Mouse (Mus musculus) forebrain, embryonic 11.5 days (tissue): ENCODE measurements around the gene Atp6v1e2. TPM values are rescaled to one million over a fixed set of nuclear protein-coding genes. Genes with fewer than 3 reads are reported as not detected.

Experiments used
- ATAC-seq: fragments of 200-750 bp; cut with Nextera tagmentation; replicated peaks from 2 replicates; pipeline ENCODE4 v1.8.0; 2017; ENCODE audit warnings: moderate TSS enrichment; ENCODE audit not compliant: low FRiP score
- DNase-seq: peaks from one replicate; pipeline ENCODE4 v3.0.0-alpha.2; 2017; ENCODE audit warnings: low spot score
- H3K27ac ChIP-seq: fragments of 300-500 bp; sonication (generic); 2 replicates; pipeline ENCODE4 v1.5.1; 2014; ENCODE audit warnings: low read depth, low read length
- H3K27me3 ChIP-seq: fragments of 300-500 bp; sonication (generic); 2 replicates; pipeline ENCODE4 v1.6.1; 2014; ENCODE audit warnings: mild to moderate bottlenecking, low read length, mixed read lengths; ENCODE audit not compliant: control insufficient read depth, insufficient read depth
- H3K36me3 ChIP-seq: fragments of 300-500 bp; sonication (generic); 2 replicates; pipeline ENCODE4 v1.6.1; 2014; ENCODE audit warnings: mild to moderate bottlenecking, low read length, moderate library complexity, mixed read lengths; ENCODE audit not compliant: control insufficient read depth, insufficient read depth
- H3K4me1 ChIP-seq: fragments of 300-500 bp; sonication (generic); replicated peaks from 2 replicates; pipeline ENCODE4 v1.6.1; 2014; ENCODE audit warnings: low read length, mixed read lengths; ENCODE audit not compliant: control insufficient read depth, insufficient read depth
- H3K4me2 ChIP-seq: fragments of 300-500 bp; sonication (generic); 2 replicates; pipeline ENCODE4 v1.6.1; 2014; ENCODE audit warnings: low read depth, mild to moderate bottlenecking, low read length, moderate library complexity, mixed read lengths; ENCODE audit not compliant: severe bottlenecking
- H3K4me3 ChIP-seq: fragments of 300-500 bp; sonication (generic); 2 replicates; pipeline ENCODE4 v1.5.1; 2014; ENCODE audit warnings: low read depth, low read length
- H3K9ac ChIP-seq: fragments of 300-500 bp; sonication (generic); 2 replicates; pipeline ENCODE4 v1.6.1; 2014; ENCODE audit warnings: low read length
- H3K9me3 ChIP-seq: fragments of 300-500 bp; sonication (generic); 2 replicates; pipeline ENCODE4 v1.6.1; 2016; ENCODE audit warnings: low read length, mixed read lengths; ENCODE audit not compliant: control insufficient read depth
- WGBS: fragments of 180-500 bp; shearing (Covaris S2); extraction: QIAGEN DNeasy Blood & Tissue Kit; methylation state at CpG from one replicate; pipeline ENCODE4 v1.1.7; 2014; 5-methylcytosine and 5-hydroxymethylcytosine counted together
- polyA plus RNA-seq: library from polyadenylated mRNA; unstranded; fragments of >200 nt; fragmentation: Nextera tagmentation; extraction: Ambion mirVana; gene quantifications from 2 replicates; pipeline ENCODE4 v1.2.1, GENCODE M21; 2014

Atp6v1e2 gene
- polyA plus RNA-seq, 1 experiment from 2014 or later: not detected

- peak overlapping the region; percentile 40 for H3K9ac ChIP-seq
- H3K27me3 ChIP-seq: no peaks in the 10 kb centered on the region
- no peaks in the 10 kb centered on the region for H3K9me3 ChIP-seq
- WGBS: 3% methylated on average over 20 of the region's 20 CpGs
- DNase-seq (peak; percentile 84), ATAC-seq (peak; percentile 91)
- H3K36me3 ChIP-seq: no peaks in the 10 kb centered on the region
- H3K27ac ChIP-seq: no peak overlapping the region
- peaks cover 2% of the 10 kb centered on the region for H3K4me1 ChIP-seq
- peak overlapping the region; percentile 29 for H3K4me3 ChIP-seq
- H3K4me2 ChIP-seq: peak overlapping the region; percentile 55
Observed at GRCm38 (mm10) chr17:86937497-86938155, 10.1 kb downstream of the Atp6v1e2 start.

GRCm38 (mm10) chr17:86937064-86937463 lies 10.6 kb downstream of the Atp6v1e2 start:
- 0 out of 2 replicates have a peak overlapping the region, but pooled peaks have one; percentile 29 for H3K4me3 ChIP-seq
- WGBS: 85% methylated on average over 2 of the region's 2 CpGs
- no peak overlapping the region; the same call in 1 of the 2 replicates for H3K4me2 ChIP-seq
- H3K4me1 ChIP-seq: peaks cover 2% of the 10 kb centered on the region
- DNase-seq (no peak), ATAC-seq (no peak)
- no peak overlapping the region; the same call in 1 of the 2 replicates for H3K9ac ChIP-seq
- H3K36me3 ChIP-seq: no peaks in the 10 kb centered on the region
- no peaks in the 10 kb centered on the region for H3K27me3 ChIP-seq
- H3K27ac ChIP-seq: no peak overlapping the region
- H3K9me3 ChIP-seq: no peaks in the 10 kb centered on the region

- H3K4me3 ChIP-seq: no peak overlapping the region
- WGBS: 32% methylated on average over 5 of the region's 5 CpGs
- ATAC-seq (no peak), DNase-seq (no peak)
- no peak overlapping the region for H3K27ac ChIP-seq
- no peak overlapping the region for H3K4me2 ChIP-seq
- no peak overlapping the region for H3K9ac ChIP-seq
- no peaks in the 10 kb centered on the region for H3K9me3 ChIP-seq
- H3K27me3 ChIP-seq: no peaks in the 10 kb centered on the region
- peaks cover 4% of the 10 kb centered on the region for H3K4me1 ChIP-seq
- H3K36me3 ChIP-seq: no peaks in the 10 kb centered on the region
Observed at GRCm38 (mm10) chr17:86932896-86933295, 14.8 kb downstream of the Atp6v1e2 start.

- H3K4me3 ChIP-seq: no peak overlapping the region
- no peaks in the 10 kb centered on the region for H3K27me3 ChIP-seq
- H3K9me3 ChIP-seq: peaks cover 2% of the 10 kb centered on the region; the same call in 1 of the 2 replicates
- ATAC-seq (no peak), DNase-seq (no peak)
- no peak overlapping the region for H3K27ac ChIP-seq
- H3K4me2 ChIP-seq: no peak overlapping the region
- no peak overlapping the region for H3K9ac ChIP-seq
- no peaks in the 10 kb centered on the region for H3K36me3 ChIP-seq
- H3K4me1 ChIP-seq: peaks cover 2% of the 10 kb centered on the region; the same call in 1 of the 2 replicates
Observed at GRCm38 (mm10) chr17:86929981-86930380, 17.7 kb downstream of the Atp6v1e2 start.

- H3K4me3 ChIP-seq: no peak overlapping the region
- DNase-seq: no peak
- peaks cover 2% of the 10 kb centered on the region; the same call in 1 of the 2 replicates for H3K4me1 ChIP-seq
- no peak overlapping the region for H3K27ac ChIP-seq
- no peaks in the 10 kb centered on the region for H3K36me3 ChIP-seq
- WGBS: 85% methylated on average over 6 of the region's 6 CpGs
- H3K9ac ChIP-seq: no peak overlapping the region
- no peak for ATAC-seq
- peaks cover 2% of the 10 kb centered on the region; the same call in 1 of the 2 replicates for H3K9me3 ChIP-seq
- no peaks in the 10 kb centered on the region for H3K27me3 ChIP-seq
- H3K4me2 ChIP-seq: no peak overlapping the region
Observed at GRCm38 (mm10) chr17:86929355-86929754, 18.3 kb downstream of the Atp6v1e2 start.

- Histone ChIP-seq H3K4me1 (0 out of 2 replicates have a peak, but pooled peaks cover 2% of the 10 kb centered on the region), H3K36me3 (no peaks in the 10 kb centered on the region), H3K27me3 (no peaks in the 10 kb centered on the region), H3K9ac (no peak overlapping the region), H3K9me3 (peaks cover 2% of the 10 kb centered on the region; the same call in 1 of the 2 replicates), H3K27ac (no peak overlapping the region), H3K4me2 (no peak overlapping the region), H3K4me3 (no peak overlapping the region)
- ATAC-seq (no peak), DNase-seq (no peak)
- 88% methylated on average over 3 of the region's 3 CpGs for WGBS
Observed at GRCm38 (mm10) chr17:86926836-86927235, 20.9 kb downstream of the Atp6v1e2 start.

- no peak overlapping the region for H3K4me3 ChIP-seq
- WGBS: 84% methylated on average over 3 of the region's 3 CpGs
- H3K27ac ChIP-seq: no peak overlapping the region
- H3K9me3 ChIP-seq: peaks cover 2% of the 10 kb centered on the region; the same call in 1 of the 2 replicates
- no peaks in the 10 kb centered on the region for H3K36me3 ChIP-seq
- H3K27me3 ChIP-seq: no peaks in the 10 kb centered on the region
- H3K9ac ChIP-seq: no peak overlapping the region
- ATAC-seq: no peak
- H3K4me2 ChIP-seq: no peak overlapping the region
- no peak for DNase-seq
- 0 out of 2 replicates have a peak, but pooled peaks cover 2% of the 10 kb centered on the region for H3K4me1 ChIP-seq
Observed at GRCm38 (mm10) chr17:86924679-86925078, 23.0 kb downstream of the Atp6v1e2 start.

GRCm38 (mm10) chr17:86919729-86920128 lies 28.0 kb downstream of the Atp6v1e2 start:
- no peaks in the 10 kb centered on the region for H3K9me3 ChIP-seq
- no peak overlapping the region for H3K4me3 ChIP-seq
- no peak for ATAC-seq
- H3K27me3 ChIP-seq: no peaks in the 10 kb centered on the region
- 90% methylated on average over 11 of the region's 11 CpGs for WGBS
- no peak overlapping the region for H3K9ac ChIP-seq
- H3K4me1 ChIP-seq: no peaks in the 10 kb centered on the region
- no peak for DNase-seq
- H3K27ac ChIP-seq: no peak overlapping the region
- H3K4me2 ChIP-seq: no peak overlapping the region
- no peaks in the 10 kb centered on the region for H3K36me3 ChIP-seq

- Histone ChIP-seq H3K36me3 (no peaks in the 10 kb centered on the region), H3K9ac (no peak overlapping the region), H3K27ac (no peak overlapping the region), H3K9me3 (no peaks in the 10 kb centered on the region), H3K4me1 (no peaks in the 10 kb centered on the region), H3K4me2 (no peak overlapping the region), H3K27me3 (no peaks in the 10 kb centered on the region), H3K4me3 (no peak overlapping the region)
- no peak for DNase-seq
- ATAC-seq: no peak
- WGBS: 75% methylated on average over 6 of the region's 6 CpGs
Observed at GRCm38 (mm10) chr17:86918786-86919185, 28.9 kb downstream of the Atp6v1e2 start.
